Mouse (Mus musculus): ENCODE measurements at regions not wholly inside any gene's neighbourhood (a gene's known extent, or its start where the extent isn't known, plus 50 kb on each side); places are given as distances from the start of the nearest gene placed in this dataset.
"Not testable (repeated sequence)": the region's sequence is repeated elsewhere in the genome, so short reads cannot be mapped to it uniquely, and the experiment has no call there.

DNA sequence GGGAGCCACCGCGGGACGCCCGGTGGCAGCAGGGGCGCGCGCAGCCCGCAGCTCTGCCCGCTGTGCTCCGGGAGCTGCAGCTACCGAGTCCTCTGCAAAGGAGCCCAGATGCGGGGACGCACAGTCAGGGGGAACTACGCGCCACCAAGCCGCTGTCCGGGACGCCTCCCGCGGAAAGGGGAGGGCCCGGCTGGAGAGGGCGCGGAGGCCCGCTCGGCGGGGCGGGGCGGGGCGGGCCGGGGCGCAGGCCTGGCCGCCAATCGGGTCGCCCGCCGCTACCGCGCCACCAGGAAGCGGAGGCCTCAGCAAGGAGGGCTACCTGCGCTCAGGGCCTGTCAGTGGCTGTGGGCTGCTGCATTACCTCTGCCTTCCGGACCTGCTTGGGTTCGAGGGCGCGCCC is 128.1 kb downstream of the 9030624G23Rik start:
- H3K9me3 ChIP-seq (ENCODE audit: control insufficient read depth, low read length); H3K27ac ChIP-seq (replicated peaks in 1 of 2; ENCODE audit: control insufficient read depth in 1 of 2, insufficient read depth in 1 of 2, low read depth in 2 of 2, low read length in 2 of 2); H3K36me3 ChIP-seq (ENCODE audit: control insufficient read depth, insufficient read depth, low read length); H3K4me2 ChIP-seq (ENCODE audit: low read length); H3K9ac ChIP-seq (ENCODE audit: low read length); ATAC-seq (ENCODE audit: insufficient number of reproducible peaks, insufficient read depth, low FRiP score, low read depth); H3K27me3 ChIP-seq (ENCODE audit: control insufficient read depth, insufficient read depth, low read length); H3K4me1 ChIP-seq (ENCODE audit: control insufficient read depth in 2 of 2, insufficient read depth in 2 of 2, low read length in 2 of 2): not testable (repeated sequence)
- WGBS: no CpG with 5 or more reads among the region's 44 CpGs
- peak overlapping the region; percentile 28 to 39 for H3K4me3 ChIP-seq (ENCODE audit: control insufficient read depth in 1 of 2, insufficient read depth in 1 of 2, low read depth in 1 of 2, low read length in 2 of 2)
